Mouse (Mus musculus): ENCODE measurements around the gene Dpm1.

Dpm1 gene

DNA sequence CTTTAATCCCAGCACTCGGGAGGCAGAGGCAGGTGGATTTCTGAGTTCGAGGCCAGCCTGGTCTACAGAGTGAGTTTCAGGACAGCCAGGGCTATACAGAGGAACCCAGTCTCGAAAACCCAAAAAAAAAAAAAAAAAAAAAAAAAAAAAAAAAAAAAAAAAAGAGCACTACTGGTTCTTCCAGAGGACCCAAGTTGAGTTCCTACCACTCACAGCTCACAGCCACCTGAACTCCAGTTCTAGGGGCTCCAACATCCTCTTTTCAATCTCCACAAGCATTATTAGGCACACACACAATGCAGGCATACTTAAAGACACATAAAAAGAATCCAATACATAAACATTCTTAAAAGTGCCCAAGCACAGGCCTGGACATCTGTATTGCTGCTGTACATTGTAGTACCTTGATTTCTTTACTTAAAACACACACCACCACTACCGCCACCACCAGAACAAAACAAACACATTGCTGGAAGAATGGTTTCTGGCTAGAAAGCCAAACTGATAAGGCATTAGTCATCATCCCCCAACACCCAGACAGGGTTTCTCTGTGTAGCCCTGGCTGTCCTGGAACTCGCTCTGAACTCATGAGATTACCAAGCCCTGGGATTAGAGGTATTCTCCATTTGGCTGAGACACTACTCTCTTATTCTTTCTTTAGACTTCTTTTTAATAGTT, 30.2 kb downstream of the Dpm1 start:
- ChIA-PET CTCF (interaction anchor here in 2 of 4 experiments (0.6 to 4.2 kb wide), 2 partner anchors 45 to 85 kb away, joined by 3 to 16 read pairs; no protein-coding TSS in a partner anchor), POLR2A (interaction anchor here (0.5 to 11.1 kb wide), 22 partner anchors 8 to 544 kb away, joined by 3 to 182 read pairs (median 4); no protein-coding TSS in a partner anchor)

DNA sequence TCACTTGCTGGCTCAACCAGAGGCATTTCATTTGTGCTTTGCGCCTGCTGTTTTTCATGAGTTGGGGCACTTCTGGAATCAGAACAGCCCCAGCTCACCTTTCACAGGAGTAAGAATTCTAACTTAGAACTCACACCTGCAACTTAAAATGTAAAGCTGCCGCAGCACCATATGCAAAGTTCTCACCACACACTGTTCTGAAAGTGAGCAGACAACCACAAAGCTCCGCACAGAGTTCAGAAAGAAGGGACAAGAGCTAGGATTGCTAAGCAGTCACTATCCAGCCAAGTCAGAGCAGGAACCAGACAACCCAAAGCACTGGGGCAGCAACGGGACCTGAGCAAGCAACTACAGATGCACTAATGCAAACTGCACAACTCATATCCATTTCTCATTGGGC, 30.9 kb downstream of the Dpm1 start:
- POLR2A ChIA-PET = interaction anchor here (0.5 to 14.6 kb wide), 29 partner anchors 3 to 552 kb away, joined by 3 to 182 read pairs (median 5); partner anchors contain the start of genes Adnp (in 2 of the 4), Dpm1 (in 1 of the 4), Gm20716 (in 1 of the 4) and Mocs3 (in 1 of the 4)

DNA sequence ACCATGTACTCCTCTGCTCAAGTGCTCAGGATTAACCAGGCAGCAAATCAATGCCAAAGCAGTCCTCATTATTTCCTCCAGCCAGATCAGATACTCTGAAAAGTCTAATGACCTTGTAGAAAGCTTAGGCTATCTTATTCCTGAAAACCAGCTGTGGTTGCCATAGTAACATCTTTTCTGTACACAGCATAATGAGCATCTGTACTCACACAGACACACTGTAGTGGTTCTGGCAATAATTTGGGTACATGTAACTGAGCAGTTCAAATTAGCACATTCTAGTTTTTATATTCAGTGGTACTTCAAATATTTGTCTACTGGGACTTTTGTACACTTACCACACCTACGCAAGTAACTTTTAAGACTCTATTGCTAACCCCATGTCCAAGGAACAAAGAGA, 32.0 kb downstream of the Dpm1 start:
- POLR2A ChIA-PET = interaction anchor here (0.8 to 14.6 kb wide), 28 partner anchors 4 to 85 kb away, joined by 3 to 182 read pairs (median 5); partner anchors contain the start of genes Adnp (in 3 of the 4), Dpm1 (in 1 of the 4), Gm20716 (in 1 of the 4) and Mocs3 (in 1 of the 4)
- CTCF ChIA-PET = interaction anchor here in 3 of 4 experiments (0.6 to 4.2 kb wide), 7 partner anchors 9 to 83 kb away, joined by 3 to 16 read pairs (median 4); partner anchors contain the start of gene Adnp (in 1 of the 3)

More for the DNA sequence above, 30.9 kb downstream of the Dpm1 start:
- CTCF ChIA-PET = interaction anchor here in 2 of 4 experiments (0.6 to 4.2 kb wide), 3 partner anchors 45 to 84 kb away, joined by 3 to 16 read pairs (median 7); no protein-coding TSS in a partner anchor

DNA sequence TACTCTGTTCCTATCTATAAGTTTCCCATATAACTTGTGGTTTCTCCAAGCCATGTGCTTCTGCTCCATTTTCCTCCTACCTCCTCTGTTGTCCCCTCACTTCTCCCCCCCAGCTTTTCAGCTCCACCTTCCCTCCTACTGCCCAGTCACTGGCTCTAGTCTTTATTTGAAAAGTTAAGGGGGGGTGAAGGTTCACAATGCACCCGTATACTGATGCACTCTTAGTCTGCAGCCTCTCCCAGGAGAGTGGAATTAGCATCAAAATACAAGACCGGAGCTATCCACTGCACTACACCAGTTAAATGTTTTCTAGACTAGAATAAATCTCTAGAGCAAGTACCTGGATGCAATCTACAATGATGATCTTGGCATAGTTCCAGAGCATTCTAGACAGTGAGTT, 34.7 kb downstream of the Dpm1 start:
- ChIA-PET CTCF (interaction anchor here in 3 of 4 experiments (0.6 to 2.1 kb wide), 8 partner anchors 9 to 183 kb away, joined by 3 to 7 read pairs (median 4); partner anchors contain the start of gene Adnp (in 2 of the 3)), POLR2A (interaction anchor here in 3 of 4 experiments (0.6 to 14.6 kb wide), 24 partner anchors 7 to 83 kb away, joined by 3 to 182 read pairs (median 4); partner anchors contain the start of gene Adnp (in 2 of the 3))

GRCm38 (mm10) chr2:168193685-168194084, 36.7 kb downstream of the Dpm1 start:
- ChIA-PET POLR2A (interaction anchor here (0.6 to 14.6 kb wide), 26 partner anchors 8 to 81 kb away, joined by 3 to 182 read pairs (median 6); partner anchors contain the start of gene Adnp (in 3 of the 4)), CTCF (interaction anchor here in 3 of 4 experiments (0.8 to 1.8 kb wide), 9 partner anchors 9 to 96 kb away, joined by 3 to 6 read pairs (median 4); partner anchors contain the start of gene Adnp (in 1 of the 3))

DNA sequence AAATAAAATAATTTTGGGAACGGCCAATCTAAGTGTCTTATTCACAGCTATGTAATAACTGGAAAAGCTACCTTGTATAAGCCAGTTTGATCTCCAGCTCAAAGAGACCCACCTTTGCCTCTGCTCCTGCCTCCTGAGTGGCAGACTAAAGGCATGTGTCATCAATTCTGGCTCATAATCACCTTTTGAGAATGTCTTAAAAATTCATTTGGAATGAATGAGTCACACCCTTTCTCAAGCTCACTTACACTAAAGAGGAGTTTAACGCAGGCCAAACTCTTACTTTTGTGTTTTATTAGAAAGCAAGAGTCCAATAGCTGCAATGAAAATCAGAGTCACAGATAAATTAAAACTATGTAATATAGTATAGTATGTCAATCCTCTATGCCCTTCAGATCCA, 38.5 kb downstream of the Dpm1 start:
- ChIA-PET CTCF (interaction anchor here in 2 of 4 experiments (0.8 to 1.0 kb wide), 2 partner anchors 37 to 79 kb away, joined by 3 read pairs; no protein-coding TSS in a partner anchor), POLR2A (interaction anchor here in 3 of 4 experiments (0.8 to 14.6 kb wide), 18 partner anchors 9 to 77 kb away, joined by 3 to 182 read pairs (median 4); partner anchors contain the start of gene Adnp (in 2 of the 3))

DNA sequence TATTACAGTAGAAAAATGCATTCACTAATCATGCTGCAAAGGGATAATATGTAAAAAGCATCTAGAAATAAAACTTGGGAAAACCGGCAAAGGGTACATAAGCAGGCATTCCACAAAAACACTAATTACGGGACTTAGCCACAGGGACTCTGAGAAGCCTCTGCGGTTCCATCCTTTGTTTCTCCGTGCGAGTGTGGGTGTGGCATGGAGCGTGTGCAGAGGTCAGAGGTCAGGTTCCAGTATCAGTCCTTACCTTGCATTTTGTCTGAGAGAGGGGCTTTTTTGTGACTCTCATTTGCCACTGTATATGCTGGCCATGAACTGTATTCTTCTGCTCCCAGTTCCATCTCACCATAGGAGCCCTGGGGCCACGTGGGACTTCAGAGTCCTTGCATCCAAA, 54.4 kb downstream of the Dpm1 start:
- ChIA-PET POLR2A (interaction anchor here (0.6 to 4.6 kb wide), 17 partner anchors 8 to 63 kb away, joined by 3 to 36 read pairs (median 4); no protein-coding TSS in a partner anchor), CTCF (interaction anchor here in 3 of 4 experiments (0.7 to 2.5 kb wide), 5 partner anchors 22 to 59 kb away, joined by 3 to 10 read pairs (median 3); no protein-coding TSS in a partner anchor)

DNA sequence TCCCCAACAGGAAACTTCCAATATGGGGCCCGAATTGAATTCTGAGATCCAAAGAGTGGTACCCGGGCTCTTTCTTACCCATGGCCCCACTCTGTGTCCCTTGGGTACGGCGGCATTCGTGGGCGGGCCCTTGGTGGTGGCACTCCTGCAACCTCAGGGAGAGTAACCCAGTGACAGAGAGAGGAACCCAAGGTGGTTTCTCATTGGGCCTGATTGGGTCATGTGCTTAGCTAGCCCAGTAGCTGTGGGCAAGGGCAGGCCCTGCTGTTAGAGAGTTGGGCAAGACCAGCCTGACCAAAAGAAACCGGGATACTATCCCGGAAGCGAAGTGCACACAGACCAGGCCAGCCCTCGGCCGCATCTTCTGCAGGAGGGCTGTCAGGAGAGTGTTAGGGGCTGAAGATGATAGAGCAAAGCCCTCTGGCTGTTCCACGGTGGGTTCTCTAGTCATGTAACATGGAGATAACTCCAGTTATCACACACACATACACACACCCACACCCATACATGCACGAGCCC, 60.2 kb downstream of the Dpm1 start:
- ChIA-PET CTCF (interaction anchor here in 3 of 4 experiments (0.9 to 3.5 kb wide), 9 partner anchors 10 to 57 kb away, joined by 3 to 28 read pairs (median 7); partner anchors contain the start of gene Adnp (in 1 of the 3)), POLR2A (interaction anchor here in 3 of 4 experiments (0.6 to 7.7 kb wide), 36 partner anchors 9 to 1611 kb away, joined by 3 to 169 read pairs (median 4); partner anchors contain the start of genes Adnp (in 2 of the 3), Dpm1 (in 2 of the 3), Mocs3 (in 2 of the 3) and Gm20716 (in 1 of the 3))

GRCm38 (mm10) chr2:168169800-168170113, 60.6 kb downstream of the Dpm1 start:
- ChIA-PET POLR2A (interaction anchor here in 3 of 4 experiments (0.6 to 7.7 kb wide), 39 partner anchors 9 to 1611 kb away, joined by 3 to 169 read pairs (median 4); partner anchors contain the start of genes Adnp (in 2 of the 3), Dpm1 (in 2 of the 3), Mocs3 (in 2 of the 3) and Gm20716 (in 1 of the 3)), CTCF (interaction anchor here in 3 of 4 experiments (0.9 to 3.5 kb wide), 11 partner anchors 9 to 56 kb away, joined by 3 to 28 read pairs (median 5); partner anchors contain the start of gene Adnp (in 1 of the 3))

- POLR2A ChIA-PET = interaction anchor here in 3 of 4 experiments (0.6 to 7.7 kb wide), 35 partner anchors 9 to 1612 kb away, joined by 3 to 169 read pairs (median 4); partner anchors contain the start of genes Adnp (in 2 of the 3), Dpm1 (in 2 of the 3), Mocs3 (in 2 of the 3) and Gm20716 (in 1 of the 3)
Measured at GRCm38 (mm10) chr2:168168892-168169799, 61.2 kb downstream of the Dpm1 start.

DNA sequence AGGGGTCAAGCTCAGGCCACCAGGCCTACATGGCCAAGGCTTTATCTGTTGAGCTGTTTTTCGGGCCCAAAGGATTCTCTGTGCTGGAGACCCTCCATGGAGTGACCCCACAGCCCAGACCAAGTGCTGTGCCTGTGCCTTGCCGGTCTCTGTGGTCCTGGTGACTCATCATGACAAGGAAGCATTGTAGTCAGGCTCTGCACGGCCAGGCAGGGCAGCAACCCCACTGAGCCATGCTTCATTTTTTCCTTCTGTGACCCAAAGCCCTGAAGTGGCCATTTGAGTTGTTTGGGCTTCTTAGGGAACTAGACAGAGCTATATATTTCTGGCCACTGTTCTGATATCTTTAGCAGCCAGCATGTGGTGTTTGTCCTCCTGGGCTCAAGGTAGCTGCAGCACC, 62.6 kb downstream of the Dpm1 start:
- POLR2A ChIA-PET = interaction anchor here in 3 of 4 experiments (0.9 to 7.7 kb wide), 14 partner anchors 9 to 65 kb away, joined by 3 to 169 read pairs (median 4); partner anchors contain the start of gene Adnp (in 1 of the 3)

More at GRCm38 (mm10) chr2:168168892-168169799, 61.2 kb downstream of the Dpm1 start:
- CTCF ChIA-PET = interaction anchor here (0.9 to 3.5 kb wide), 12 partner anchors 9 to 52 kb away, joined by 3 to 28 read pairs (median 5); partner anchors contain the start of gene Adnp (in 1 of the 4)

DNA sequence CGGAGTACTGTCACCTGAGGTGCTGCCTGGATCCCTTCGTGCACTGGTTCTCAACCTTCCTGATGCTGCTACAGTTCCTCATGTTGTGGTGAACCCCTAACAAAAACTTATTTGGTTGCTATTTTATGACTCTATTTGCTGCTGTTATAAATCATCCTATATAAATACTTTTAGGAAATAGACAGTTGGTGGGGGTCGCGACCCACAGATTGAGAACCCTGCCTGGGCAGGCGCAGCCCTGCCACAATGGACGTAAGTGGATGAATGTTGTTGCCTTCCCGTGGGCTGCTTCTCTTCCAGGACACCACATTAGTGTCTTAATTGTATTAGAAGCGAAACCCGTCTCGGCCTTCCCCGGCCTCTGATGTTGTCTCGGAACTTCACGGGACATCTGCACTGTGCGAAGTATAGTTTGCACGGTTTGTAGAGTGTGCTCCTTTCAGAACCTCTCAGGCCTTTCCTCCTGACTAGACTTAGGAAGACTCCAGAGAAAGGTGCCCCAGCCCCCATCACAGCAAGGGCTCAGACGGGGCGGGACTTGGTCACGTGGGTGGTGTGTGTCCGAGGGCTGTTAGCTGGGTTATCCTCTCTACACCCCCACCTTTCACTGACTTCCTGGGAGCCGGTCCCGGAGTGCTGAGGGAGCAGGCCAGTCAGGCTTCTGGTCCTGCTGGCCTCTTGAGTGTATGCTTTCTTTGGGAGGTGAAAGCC, 63.5 kb downstream of the Dpm1 start:
- CTCF ChIA-PET = interaction anchor here in 2 of 4 experiments (1.0 kb wide), 2 partner anchors 13 kb away, joined by 3 read pairs; no protein-coding TSS in a partner anchor
- POLR2A ChIA-PET = interaction anchor here in 3 of 4 experiments (0.9 to 7.7 kb wide), 13 partner anchors 8 to 66 kb away, joined by 3 to 169 read pairs (median 3); partner anchors contain the start of gene Adnp (in 1 of the 3)

More for the DNA sequence above, 62.6 kb downstream of the Dpm1 start:
- CTCF ChIA-PET = interaction anchor here in 2 of 4 experiments (0.7 to 1.3 kb wide), 5 partner anchors 13 to 101 kb away, joined by 3 to 5 read pairs (median 3); no protein-coding TSS in a partner anchor

DNA sequence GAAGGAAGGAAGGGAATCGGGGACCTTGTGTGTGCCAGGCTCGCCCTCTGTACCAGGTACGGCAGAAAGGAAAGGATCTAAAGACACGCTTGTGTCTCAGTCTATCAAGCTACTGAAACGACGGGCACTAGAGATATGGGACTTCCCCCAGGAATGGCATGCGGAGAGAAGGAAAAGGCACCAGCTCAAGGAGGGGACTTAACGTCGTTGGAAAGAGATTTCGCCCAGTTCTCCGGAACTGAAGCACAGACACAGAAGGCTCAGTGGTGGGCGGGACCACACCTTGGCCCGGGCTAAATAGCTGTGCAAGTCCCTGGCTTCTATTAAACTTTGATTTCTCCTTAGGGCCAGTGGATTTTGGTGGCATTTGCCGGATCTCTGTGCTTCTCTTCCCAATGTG, 68.4 kb downstream of the Dpm1 start:
- ChIA-PET POLR2A (interaction anchor here in 2 of 4 experiments (0.6 to 13.3 kb wide), 28 partner anchors 8 to 420 kb away, joined by 3 to 169 read pairs (median 6); partner anchors contain the start of gene Adnp (in 1 of the 2)), CTCF (interaction anchor here in 2 of 4 experiments (0.6 to 2.7 kb wide), 4 partner anchors 8 to 271 kb away, joined by 3 to 20 read pairs (median 4); no protein-coding TSS in a partner anchor)

DNA sequence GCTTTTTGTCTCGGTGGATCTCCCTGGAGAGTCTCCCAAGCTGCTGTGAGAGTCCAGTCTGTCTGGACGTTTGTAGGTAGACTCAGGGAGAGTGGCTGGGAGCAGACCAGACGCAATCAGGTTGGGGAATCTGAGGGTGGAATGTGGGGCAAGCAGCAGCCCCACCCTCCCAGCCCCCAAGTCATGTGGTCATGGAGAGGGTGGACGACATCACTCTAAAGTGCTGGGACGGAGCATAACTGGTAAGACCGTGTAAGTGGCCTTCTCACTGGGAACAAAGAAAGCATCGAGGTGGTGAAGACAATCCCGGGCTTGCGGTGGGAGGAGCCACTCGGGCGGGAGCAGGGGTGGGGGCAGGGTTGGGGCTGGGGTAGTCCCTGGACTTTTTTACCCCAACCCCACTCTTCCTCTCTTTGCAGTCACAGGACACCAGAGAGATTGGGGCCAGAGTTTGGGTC, 68.8 kb downstream of the Dpm1 start:
- POLR2A ChIA-PET = interaction anchor here in 2 of 4 experiments (0.6 to 13.3 kb wide), 27 partner anchors 8 to 420 kb away, joined by 3 to 169 read pairs (median 8); partner anchors contain the start of gene Adnp (in 2 of the 2)
- CTCF ChIA-PET = interaction anchor here in 2 of 4 experiments (0.6 to 1.7 kb wide), 4 partner anchors 8 to 270 kb away, joined by 3 to 9 read pairs (median 3); no protein-coding TSS in a partner anchor

GRCm38 (mm10) chr2:168160370-168160930, 69.9 kb downstream of the Dpm1 start:
- POLR2A ChIA-PET = interaction anchor here in 3 of 4 experiments (0.8 to 13.3 kb wide), 31 partner anchors 9 to 80 kb away, joined by 3 to 169 read pairs (median 13); partner anchors contain the start of genes Adnp (in 2 of the 3) and Pard6b (in 1 of the 3)
- CTCF ChIA-PET = interaction anchor here in 2 of 4 experiments (0.7 to 1.7 kb wide), 2 partner anchors 9 to 32 kb away, joined by 3 to 9 read pairs; no protein-coding TSS in a partner anchor
